Mouse (Mus musculus) bone marrow macrophage, adult 2 months (primary cell): ENCODE measurements around the gene Tbp.

Experiments
- CTCF ChIP-seq: IDR thresholded peaks from 2 replicates; pipeline ENCODE4 v1.5.1; 2012; ENCODE audit warnings: low read depth, mild to moderate bottlenecking, low read length, moderate library complexity
- POLR2A ChIP-seq: IDR thresholded peaks from 2 replicates; pipeline ENCODE4 v1.6.1; 2012; ENCODE audit warnings: mild to moderate bottlenecking, low read depth, low read length, borderline replicate concordance

GRCm38 (mm10) chr17:15517776-15518175, 18.1 kb downstream of the Tbp start:
- TF ChIP-seq CTCF, result no peak
- TF ChIP-seq POLR2A, result no peak
